Mouse (Mus musculus) hindbrain, embryonic 14.5 days (tissue): ENCODE measurements around the gene Sgca. TPM values are rescaled to one million over a fixed set of nuclear protein-coding genes. Genes with fewer than 3 reads are reported as not detected.

Source experiments
- ATAC-seq: fragments of 200-750 bp; cut with Nextera tagmentation; 2 replicates; pipeline ENCODE4 v1.8.0; 2017; ENCODE audit warnings: moderate number of reproducible peaks, mild to moderate bottlenecking, moderate TSS enrichment, moderate library complexity; ENCODE audit not compliant: low FRiP score
- DNase-seq: peaks from one replicate; pipeline ENCODE4 v3.0.0-alpha.2; 2015; ENCODE audit warnings: low spot score
- H3K27ac ChIP-seq: fragments of 300-500 bp; sonication (generic); 2 replicates; pipeline ENCODE4 v1.5.1; 2014; ENCODE audit warnings: mild to moderate bottlenecking, moderate library complexity
- H3K27me3 ChIP-seq: fragments of 300-500 bp; sonication (generic); 2 replicates; pipeline ENCODE4 v1.6.1; 2014; ENCODE audit warnings: mild to moderate bottlenecking, low read length, mixed read lengths; ENCODE audit not compliant: control insufficient read depth, insufficient read depth
- H3K36me3 ChIP-seq: fragments of 300-500 bp; sonication (generic); replicated peaks from 2 replicates; pipeline ENCODE4 v1.6.1; 2014; ENCODE audit not compliant: control insufficient read depth, insufficient read depth
- H3K4me1 ChIP-seq: fragments of 300-500 bp; sonication (generic); replicated peaks from 2 replicates; pipeline ENCODE4 v1.6.1; 2014; ENCODE audit warnings: antibody characterized with exemption, low read length, mixed read lengths; ENCODE audit not compliant: control insufficient read depth, insufficient read depth
- H3K4me2 ChIP-seq: fragments of 300-500 bp; sonication (generic); replicated peaks from 2 replicates; pipeline ENCODE4 v1.6.1; 2014; ENCODE audit warnings: mild to moderate bottlenecking, moderate library complexity
- H3K4me3 ChIP-seq: fragments of 300-500 bp; sonication (generic); replicated peaks from 2 replicates; pipeline ENCODE4 v1.5.1; 2014; ENCODE audit warnings: mild to moderate bottlenecking, low read length
- H3K9ac ChIP-seq: fragments of 300-500 bp; sonication (generic); 2 replicates; pipeline ENCODE4 v1.6.1; 2014
- H3K9me3 ChIP-seq: fragments of 300-500 bp; sonication (generic); 2 replicates; pipeline ENCODE4 v1.6.1; 2016; ENCODE audit warnings: low read length; ENCODE audit not compliant: control insufficient read depth
- WGBS: fragments of 180-500 bp; shearing (Covaris S2); extraction: QIAGEN DNeasy Blood & Tissue Kit; methylation state at CpG from one replicate; pipeline ENCODE4 v1.1.7; 2014; 5-methylcytosine and 5-hydroxymethylcytosine counted together
- polyA plus RNA-seq: library from polyadenylated mRNA; unstranded; fragments of >200 nt; fragmentation: Nextera tagmentation; extraction: Ambion mirVana; gene quantifications from 2 replicates; pipeline ENCODE4 v1.2.1, GENCODE M21; 2014

Gene Sgca
- polyA plus RNA-seq, 1 experiment from 2014 or later, result 0.17 TPM

DNA sequence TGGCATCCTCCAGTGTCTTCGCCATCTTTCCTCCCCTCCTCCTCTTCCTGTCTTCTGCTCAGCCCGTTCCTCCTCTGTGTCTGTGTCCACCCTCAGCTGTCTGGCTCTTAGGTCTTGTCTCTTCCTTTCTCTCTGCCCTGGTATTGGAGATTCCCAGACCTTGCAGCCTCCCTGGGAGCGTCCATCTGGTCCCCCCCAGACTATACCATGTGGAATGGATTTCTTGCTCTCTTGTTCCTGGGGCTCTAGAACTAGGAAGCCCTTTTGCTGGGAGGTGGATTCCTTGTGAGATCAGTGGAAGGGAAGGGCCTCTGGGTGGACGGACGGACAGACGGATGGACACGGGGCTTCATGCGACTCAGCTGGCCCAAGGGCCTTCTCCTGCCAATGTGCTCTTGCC is 20.0 kb upstream of the Sgca start:
- H3K27me3 ChIP-seq, result no peaks in the 10 kb centered on the region
- no peaks in the 10 kb centered on the region for H3K9me3 ChIP-seq
- H3K4me3 ChIP-seq, result peak overlapping the region; percentile 95; the same call in 1 of the 2 replicates
- peak overlapping the region; percentile 100 for H3K4me2 ChIP-seq
- H3K36me3 ChIP-seq, result peaks cover 57% of the 10 kb centered on the region
- 77% methylated on average over 8 of the region's 8 CpGs for WGBS
- ATAC-seq (no peak), DNase-seq (no peak)
- H3K9ac ChIP-seq, result peak overlapping the region; percentile 99; the same call in 1 of the 2 replicates
- peaks cover 43% of the 10 kb centered on the region for H3K4me1 ChIP-seq
- no peak overlapping the region for H3K27ac ChIP-seq

DNA sequence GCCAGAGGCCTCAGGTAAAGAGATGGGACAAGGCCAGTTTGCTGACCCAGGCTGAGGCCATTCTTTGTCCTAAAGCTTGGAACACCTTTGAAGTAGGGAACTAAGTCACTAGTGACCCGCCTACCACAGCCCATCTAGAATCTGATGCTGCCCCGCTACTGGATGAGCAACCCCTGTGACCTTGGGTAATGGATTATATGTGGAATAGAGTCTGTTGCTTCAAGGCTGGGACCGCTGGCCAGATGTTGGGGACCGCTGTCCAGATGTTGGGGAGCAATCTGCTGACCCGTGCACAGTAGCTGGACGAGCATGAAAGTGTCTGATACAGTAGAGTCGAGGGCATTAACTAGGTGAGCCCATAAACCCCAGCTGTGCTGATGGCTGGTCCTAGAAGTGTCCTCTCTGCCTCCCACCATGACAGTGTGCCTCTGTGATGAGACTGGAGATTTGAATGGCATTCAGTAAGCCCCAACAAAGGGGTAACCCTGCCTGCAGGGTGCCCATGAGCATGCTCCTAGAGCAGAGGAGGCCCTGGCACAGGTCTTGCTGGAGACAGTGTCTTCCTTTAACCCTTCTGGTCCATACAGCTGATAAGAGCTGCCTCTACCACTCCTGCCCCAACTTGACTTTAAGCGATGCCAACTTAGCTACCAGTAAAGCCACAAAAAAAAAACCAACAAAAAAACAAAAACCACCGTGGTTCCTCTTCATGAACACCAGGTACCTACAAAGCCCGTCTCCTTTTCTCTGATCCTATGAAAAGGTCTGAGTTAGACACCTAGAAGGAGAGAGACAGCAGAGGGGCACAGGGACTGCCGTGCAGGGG is 19.0 kb upstream of the Sgca start:
- no peak overlapping the region for H3K27ac ChIP-seq
- H3K9ac ChIP-seq, result peak overlapping the region; percentile 99
- WGBS, result 82% methylated on average over 11 of the region's 11 CpGs
- ATAC-seq (no peak), DNase-seq (no peak)
- peaks cover 45% of the 10 kb centered on the region for H3K4me1 ChIP-seq
- H3K9me3 ChIP-seq, result no peaks in the 10 kb centered on the region
- H3K4me3 ChIP-seq, result peak overlapping the region; percentile 95
- no peaks in the 10 kb centered on the region for H3K27me3 ChIP-seq
- H3K4me2 ChIP-seq, result peak overlapping the region; percentile 100
- H3K36me3 ChIP-seq, result peaks cover 52% of the 10 kb centered on the region

- Histone ChIP-seq H3K27ac (no peak overlapping the region), H3K9me3 (no peaks in the 10 kb centered on the region)
- 38% methylated on average over 10 of the region's 10 CpGs for WGBS
Observed at GRCm38 (mm10) chr11:94994208-94994814, 18.2 kb upstream of the Sgca start.

GRCm38 (mm10) chr11:94992754-94993606 is 16.9 kb upstream of the Sgca start:
- H3K27ac ChIP-seq, result no peak overlapping the region
- H3K4me3 ChIP-seq, result peak overlapping the region; percentile 95
- H3K4me2 ChIP-seq, result peak overlapping the region; percentile 100
- peaks cover 30% of the 10 kb centered on the region for H3K36me3 ChIP-seq
- ATAC-seq (no peak), DNase-seq (no peak)
- peaks cover 58% of the 10 kb centered on the region for H3K4me1 ChIP-seq
- peak overlapping the region; percentile 99 for H3K9ac ChIP-seq
- WGBS, result under 1% methylated on average over 20 of the region's 22 CpGs
- no peaks in the 10 kb centered on the region for H3K27me3 ChIP-seq
- H3K9me3 ChIP-seq, result no peaks in the 10 kb centered on the region

More at GRCm38 (mm10) chr11:94994208-94994814, 18.2 kb upstream of the Sgca start:
- Histone ChIP-seq H3K4me3 (peak overlapping the region; percentile 95), H3K9ac (peak overlapping the region; percentile 99), H3K27me3 (no peaks in the 10 kb centered on the region), H3K4me2 (peak overlapping the region; percentile 100), H3K4me1 (peaks cover 51% of the 10 kb centered on the region), H3K36me3 (peaks cover 43% of the 10 kb centered on the region)
- DNase-seq, result no peak
- no peak for ATAC-seq

DNA sequence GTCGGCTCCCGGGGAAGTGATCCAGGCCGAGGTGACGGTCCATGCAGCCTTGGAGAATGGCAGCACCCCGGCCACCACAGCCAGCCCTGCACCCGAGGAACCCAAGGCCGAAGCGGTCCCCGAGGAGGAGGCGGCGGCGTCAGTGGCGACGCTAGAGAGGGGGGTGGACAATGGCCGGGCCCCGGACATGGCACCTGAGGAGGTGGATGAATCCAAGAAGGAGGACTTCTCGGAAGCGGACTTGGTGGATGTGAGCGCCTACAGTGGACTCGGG is 16.3 kb upstream of the Sgca start:
- peak overlapping the region; percentile 100 for H3K4me2 ChIP-seq
- H3K27ac ChIP-seq, result 0 out of 2 replicates have a peak overlapping the region, but pooled peaks have one; percentile 97
- H3K9me3 ChIP-seq, result no peaks in the 10 kb centered on the region
- peaks cover 58% of the 10 kb centered on the region for H3K4me1 ChIP-seq
- H3K9ac ChIP-seq, result peak overlapping the region; percentile 99
- H3K4me3 ChIP-seq, result peak overlapping the region; percentile 95
- peaks cover 24% of the 10 kb centered on the region for H3K36me3 ChIP-seq
- ATAC-seq (no peak), DNase-seq (no peak)
- no peaks in the 10 kb centered on the region for H3K27me3 ChIP-seq
- WGBS, result 1% methylated on average over 20 of the region's 20 CpGs

DNA sequence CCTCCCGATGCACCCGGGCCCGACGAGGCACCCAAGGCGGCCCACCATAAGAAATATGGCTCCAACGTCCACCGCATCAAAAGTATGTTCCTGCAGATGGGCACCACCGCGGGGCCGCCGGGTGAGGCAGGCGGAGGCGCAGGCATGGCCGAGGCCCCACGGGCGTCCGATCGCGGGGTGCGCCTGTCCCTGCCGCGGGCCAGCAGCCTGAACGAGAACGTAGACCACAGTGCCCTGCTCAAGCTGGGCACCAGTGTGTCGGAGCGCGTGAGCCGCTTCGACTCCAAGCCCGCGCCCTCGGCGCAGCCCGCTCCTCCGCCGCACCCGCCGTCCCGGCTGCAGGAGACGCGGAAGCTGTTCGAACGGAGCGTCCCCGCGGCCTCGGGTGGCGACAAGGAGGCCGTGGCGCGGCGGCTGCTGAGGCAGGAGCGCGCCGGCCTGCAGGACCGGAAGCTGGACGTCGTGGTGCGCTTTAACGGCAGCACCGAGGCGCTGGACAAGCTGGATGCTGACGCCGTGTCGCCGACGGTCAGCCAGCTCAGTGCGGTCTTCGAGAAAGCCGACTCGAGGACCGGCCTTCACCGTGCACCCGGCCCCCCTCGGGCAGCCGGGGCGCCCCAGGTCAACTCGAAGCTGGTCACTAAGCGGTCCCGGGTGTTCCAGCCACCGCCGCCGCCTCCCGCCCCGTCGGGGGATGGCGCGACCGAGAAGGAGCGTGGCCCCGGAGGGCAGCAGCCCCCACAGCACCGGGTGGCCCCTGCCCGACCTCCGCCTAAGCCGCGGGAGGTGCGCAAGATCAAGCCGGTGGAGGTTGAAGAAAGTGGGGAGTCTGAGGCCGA is 15.7 kb upstream of the Sgca start:
- peak overlapping the region; percentile 97 for H3K27ac ChIP-seq
- H3K27me3 ChIP-seq, result no peaks in the 10 kb centered on the region
- H3K9ac ChIP-seq, result peak overlapping the region; percentile 99
- H3K4me3 ChIP-seq, result peak overlapping the region; percentile 95
- H3K36me3 ChIP-seq, result peaks cover 19% of the 10 kb centered on the region
- H3K4me1 ChIP-seq, result peaks cover 58% of the 10 kb centered on the region
- no peaks in the 10 kb centered on the region for H3K9me3 ChIP-seq
- DNase-seq (no peak), ATAC-seq (no peak)
- whole genome bisulfite sequencing, result under 1% methylated on average over 98 of the region's 99 CpGs
- peak overlapping the region; percentile 100 for H3K4me2 ChIP-seq

GRCm38 (mm10) chr11:94990749-94991577 is 14.8 kb upstream of the Sgca start, which contains the start of gene Ppp1r9b:
Gene Ppp1r9b, plus strand, starts transcription at chr11:94991035.
- Histone ChIP-seq H3K4me3 (peak within 1 kb of the TSS; percentile 95), H3K9ac (peak within 1 kb of the TSS; percentile 99), H3K4me1 (peaks cover 52% of the 10 kb centered on the region), H3K27me3 (no peaks in the 10 kb centered on the region), H3K36me3 (0 out of 2 replicates have a peak, but pooled peaks cover 10% of the 10 kb centered on the region), H3K9me3 (no peaks in the 10 kb centered on the region), H3K27ac (peak within 1 kb of the TSS; percentile 97), H3K4me2 (peak within 1 kb of the TSS; percentile 100)
- DNase-seq (peak; percentile 88), ATAC-seq (peak; percentile 85)
- under 1% methylated on average over 45 of the region's 69 CpGs for WGBS
